Mouse (Mus musculus) heart, embryonic 12.5 days (tissue): ENCODE results near the gene Foxp2. TPM values are rescaled to one million over a fixed set of nuclear protein-coding genes. Genes with fewer than 3 reads are reported as not detected.

Experiments used
- ATAC-seq: fragments of 200-750 bp; cut with Nextera tagmentation; 2 replicates; pipeline ENCODE4 v1.8.0; 2017; ENCODE audit warnings: moderate TSS enrichment, moderate library complexity; ENCODE audit not compliant: insufficient number of reproducible peaks, low FRiP score
- H3K27ac ChIP-seq: fragments of 300-500 bp; sonication (generic); 2 replicates; pipeline ENCODE4 v1.5.1; 2016; ENCODE audit warnings: mild to moderate bottlenecking, moderate library complexity; ENCODE audit not compliant: poor library complexity, severe bottlenecking
- H3K27me3 ChIP-seq: fragments of 300-500 bp; sonication (generic); replicated peaks from 2 replicates; pipeline ENCODE4 v1.6.1; 2016; ENCODE audit warnings: mild to moderate bottlenecking, moderate library complexity
- H3K36me3 ChIP-seq: fragments of 300-500 bp; sonication (generic); 2 replicates; pipeline ENCODE4 v1.6.1; 2016; ENCODE audit warnings: mild to moderate bottlenecking, moderate library complexity
- H3K4me1 ChIP-seq: fragments of 300-500 bp; sonication (generic); replicated peaks from 2 replicates; pipeline ENCODE4 v1.6.1; 2016; ENCODE audit warnings: mild to moderate bottlenecking
- H3K4me2 ChIP-seq: fragments of 300-500 bp; sonication (generic); 2 replicates; pipeline ENCODE4 v1.6.1; 2016; ENCODE audit warnings: mild to moderate bottlenecking, moderate library complexity
- H3K4me3 ChIP-seq: fragments of 300-500 bp; sonication (generic); 2 replicates; pipeline ENCODE4 v1.5.1; 2016; ENCODE audit warnings: mild to moderate bottlenecking
- H3K9ac ChIP-seq: fragments of 300-500 bp; sonication (generic); 2 replicates; pipeline ENCODE4 v1.6.1; 2016; ENCODE audit warnings: mild to moderate bottlenecking, moderate library complexity
- H3K9me3 ChIP-seq: fragments of 300-500 bp; sonication (generic); replicated peaks from 2 replicates; pipeline ENCODE4 v1.6.1; 2016; ENCODE audit warnings: mild to moderate bottlenecking, moderate library complexity
- WGBS: fragments of 180-500 bp; shearing (Covaris S2); methylation state at CpG from one replicate; pipeline ENCODE4 v1.1.7; 2016; 5-methylcytosine and 5-hydroxymethylcytosine counted together
- polyA plus RNA-seq: library from polyadenylated mRNA; unstranded; fragments of >200 nt; fragmentation: Nextera tagmentation; extraction: Ambion mirVana; gene quantifications from 2 replicates; pipeline ENCODE4 v1.2.1, GENCODE M21; 2016

Gene Foxp2
- polyA plus RNA-seq, 1 experiment from 2014 or later: 14.5 TPM

DNA sequence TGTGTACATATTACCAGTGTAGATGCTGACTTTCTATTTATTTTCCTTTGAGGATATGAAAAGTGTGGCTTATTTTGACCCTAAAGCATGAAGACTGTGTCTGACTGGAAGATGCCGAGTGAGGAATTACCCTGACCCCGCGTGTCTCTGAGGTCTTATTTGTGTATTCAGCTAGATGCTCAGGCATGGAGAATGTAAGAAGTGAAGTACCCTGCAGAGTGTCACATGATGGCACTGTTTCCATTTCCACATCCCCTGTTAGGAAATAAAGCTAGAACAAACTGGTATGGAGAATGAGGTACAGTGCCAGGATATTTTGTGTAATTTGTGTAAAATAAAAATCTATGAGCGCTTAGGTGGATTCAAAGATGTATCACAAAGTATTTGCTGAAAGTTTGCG is 219.8 kb downstream of the Foxp2 start:
- no peaks in the 10 kb centered on the region for H3K36me3 ChIP-seq
- no peaks in the 10 kb centered on the region for H3K27me3 ChIP-seq
- no peak overlapping the region for H3K4me3 ChIP-seq
- no peak overlapping the region for H3K27ac ChIP-seq
- no peak overlapping the region for H3K4me2 ChIP-seq
- 59% methylated on average over 5 of the region's 5 CpGs for WGBS
- no peaks in the 10 kb centered on the region for H3K4me1 ChIP-seq
- H3K9ac ChIP-seq: no peak overlapping the region
- no peaks in the 10 kb centered on the region for H3K9me3 ChIP-seq
- no peak for ATAC-seq

DNA sequence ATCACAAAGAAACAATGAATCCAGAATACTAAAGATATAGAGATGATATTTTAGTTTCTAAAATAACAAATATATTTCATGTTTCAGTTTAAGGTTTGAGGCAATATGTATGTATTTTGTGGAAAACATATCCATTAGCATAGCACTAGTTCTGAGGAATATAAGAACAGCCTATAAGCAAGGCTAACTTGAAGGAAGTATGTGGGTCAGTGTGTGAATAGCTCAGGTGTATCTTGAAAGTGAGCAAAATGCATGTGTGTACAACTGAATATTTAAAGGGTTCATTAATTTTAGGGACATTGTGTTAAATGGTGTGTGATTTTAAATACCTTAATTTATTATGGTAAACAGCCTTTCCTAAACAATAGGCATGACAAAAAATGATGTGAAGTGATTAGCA is 220.2 kb downstream of the Foxp2 start:
- Histone ChIP-seq H3K36me3 (no peaks in the 10 kb centered on the region), H3K27me3 (no peaks in the 10 kb centered on the region), H3K27ac (no peak overlapping the region), H3K4me3 (no peak overlapping the region), H3K9me3 (no peaks in the 10 kb centered on the region), H3K4me1 (no peaks in the 10 kb centered on the region), H3K4me2 (no peak overlapping the region), H3K9ac (no peak overlapping the region)
- no peak for ATAC-seq

DNA sequence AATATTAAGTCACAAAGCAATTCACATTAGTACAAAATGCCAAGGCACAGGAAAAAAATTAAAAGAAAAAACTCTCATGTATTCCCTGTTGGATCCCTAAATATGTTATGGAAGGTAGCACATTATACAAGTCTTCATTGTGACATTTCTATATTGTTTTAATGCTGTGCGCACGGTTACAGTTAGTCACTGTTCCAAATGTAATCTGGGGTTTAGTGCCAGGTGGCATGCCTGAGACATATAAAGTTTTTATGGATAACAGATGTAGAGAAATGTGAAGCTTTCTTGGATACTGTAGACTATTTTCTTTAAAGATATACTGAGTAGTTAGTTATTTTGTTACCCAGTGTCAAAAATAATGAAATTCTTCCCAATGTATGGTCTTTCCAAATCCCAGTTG is 229.0 kb downstream of the Foxp2 start:
- Histone ChIP-seq H3K36me3 (no peaks in the 10 kb centered on the region), H3K4me1 (no peaks in the 10 kb centered on the region), H3K27ac (no peak overlapping the region), H3K27me3 (no peaks in the 10 kb centered on the region), H3K9ac (no peak overlapping the region), H3K4me2 (no peak overlapping the region), H3K4me3 (no peak overlapping the region), H3K9me3 (no peaks in the 10 kb centered on the region)
- ATAC-seq: no peak
- WGBS: 83% methylated on average over 2 of the region's 2 CpGs

DNA sequence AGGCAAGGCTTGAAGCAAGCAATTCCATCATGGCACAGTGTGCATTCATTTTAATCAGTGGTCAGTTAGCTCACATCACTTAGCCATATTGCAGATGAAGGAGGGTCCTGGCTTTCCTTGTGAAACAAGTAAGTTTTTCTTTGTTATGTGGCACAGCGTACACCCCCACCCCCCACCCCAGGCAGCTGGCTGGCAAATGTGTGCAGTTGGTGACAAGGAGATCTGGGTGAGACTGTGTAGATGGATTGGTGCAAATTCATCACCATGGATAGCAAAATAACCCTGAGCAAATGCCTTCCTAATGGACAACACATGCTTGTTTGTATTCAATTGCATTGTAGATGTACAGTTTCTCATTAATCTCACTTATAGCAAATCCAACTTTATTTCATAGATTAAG is 240.9 kb downstream of the Foxp2 start:
- Histone ChIP-seq H3K4me2 (no peak overlapping the region), H3K9me3 (no peaks in the 10 kb centered on the region), H3K27ac (no peak overlapping the region), H3K36me3 (no peaks in the 10 kb centered on the region), H3K27me3 (no peaks in the 10 kb centered on the region), H3K9ac (no peak overlapping the region), H3K4me3 (no peak overlapping the region), H3K4me1 (no peaks in the 10 kb centered on the region)
- WGBS: 78% methylated on average over 1 of the region's 1 CpGs
- no peak for ATAC-seq

DNA sequence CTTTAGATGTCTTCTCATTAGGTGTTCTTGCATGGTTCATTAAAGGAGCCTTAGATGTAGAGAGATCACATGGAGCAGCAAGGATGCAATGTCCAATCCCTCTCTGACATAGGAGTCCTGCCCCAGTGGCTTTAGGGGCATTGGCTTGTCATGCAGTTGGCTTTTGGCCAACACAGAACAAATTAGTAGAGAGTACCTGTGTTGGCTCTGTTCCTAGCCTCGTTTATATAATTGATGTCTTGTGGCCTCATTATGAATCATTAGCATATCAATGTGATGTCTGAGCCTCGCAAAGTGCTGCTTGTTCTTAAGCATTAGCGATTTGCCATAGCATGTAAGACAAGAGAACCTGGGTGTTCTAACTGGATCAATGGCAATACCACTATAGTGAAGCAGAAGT is 250.5 kb downstream of the Foxp2 start:
- no peaks in the 10 kb centered on the region for H3K4me1 ChIP-seq
- whole genome bisulfite sequencing: 76% methylated on average over 3 of the region's 3 CpGs
- H3K4me2 ChIP-seq: no peak overlapping the region
- no peak overlapping the region for H3K27ac ChIP-seq
- no peaks in the 10 kb centered on the region for H3K27me3 ChIP-seq
- no peaks in the 10 kb centered on the region for H3K36me3 ChIP-seq
- H3K9ac ChIP-seq: no peak overlapping the region
- no peak for ATAC-seq
- H3K4me3 ChIP-seq: no peak overlapping the region
- no peaks in the 10 kb centered on the region for H3K9me3 ChIP-seq

DNA sequence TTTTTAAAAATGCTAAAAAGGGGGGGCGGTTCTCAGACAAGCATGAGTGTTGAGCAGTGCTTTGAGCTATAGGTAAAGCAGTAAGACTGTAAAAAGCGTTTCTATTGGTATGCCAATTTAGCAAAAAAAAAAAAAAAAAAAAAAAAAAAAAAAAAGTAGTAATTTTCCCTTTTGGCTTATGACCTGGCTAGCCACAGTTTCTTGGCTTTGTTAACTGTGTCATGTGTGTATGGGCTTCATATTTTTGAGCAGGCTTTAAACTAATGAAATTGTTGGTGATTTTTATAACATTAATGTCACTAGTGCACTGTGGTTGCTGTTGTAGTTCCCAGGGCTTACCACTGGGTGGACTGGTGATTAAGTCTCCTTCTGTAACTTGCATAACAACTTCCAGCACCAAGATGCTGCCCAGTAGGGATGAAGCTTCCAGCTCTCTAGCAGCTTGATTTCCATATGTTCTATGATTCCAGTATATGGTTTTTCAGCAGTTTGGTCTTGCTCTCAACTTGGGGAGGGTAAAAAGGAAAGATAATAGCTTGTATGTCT is 262.4 kb downstream of the Foxp2 start:
- no peaks in the 10 kb centered on the region for H3K4me1 ChIP-seq
- H3K4me2 ChIP-seq: no peak overlapping the region
- WGBS: 79% methylated on average over 2 of the region's 2 CpGs
- no peaks in the 10 kb centered on the region for H3K36me3 ChIP-seq
- no peak overlapping the region for H3K4me3 ChIP-seq
- H3K9me3 ChIP-seq: no peaks in the 10 kb centered on the region
- no peak for ATAC-seq
- no peak overlapping the region for H3K27ac ChIP-seq
- no peak overlapping the region for H3K9ac ChIP-seq
- no peaks in the 10 kb centered on the region for H3K27me3 ChIP-seq

DNA sequence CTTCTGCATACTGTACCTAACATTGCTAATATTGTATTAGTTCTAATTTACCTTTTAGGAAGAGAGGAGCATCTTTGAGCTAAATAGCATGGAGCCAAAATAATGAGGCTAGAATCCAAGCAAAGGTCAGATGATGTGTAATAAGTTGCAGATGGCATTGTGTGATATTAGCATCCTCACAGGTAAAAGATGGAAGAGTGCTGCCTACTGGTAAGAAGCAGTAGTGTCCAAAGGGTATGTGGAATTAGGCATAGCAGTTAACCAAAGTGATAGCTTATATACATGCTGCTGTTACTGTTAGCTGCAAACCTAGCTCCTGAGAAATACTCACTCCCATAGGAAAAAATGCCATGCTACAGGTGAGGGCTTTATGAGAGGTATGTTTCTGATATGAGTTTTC is 275.6 kb downstream of the Foxp2 start:
- Histone ChIP-seq H3K27ac (no peak overlapping the region), H3K4me3 (no peak overlapping the region), H3K4me1 (no peaks in the 10 kb centered on the region), H3K9me3 (no peaks in the 10 kb centered on the region), H3K27me3 (no peaks in the 10 kb centered on the region), H3K36me3 (no peaks in the 10 kb centered on the region), H3K4me2 (no peak overlapping the region), H3K9ac (no peak overlapping the region)
- ATAC-seq: no peak

DNA sequence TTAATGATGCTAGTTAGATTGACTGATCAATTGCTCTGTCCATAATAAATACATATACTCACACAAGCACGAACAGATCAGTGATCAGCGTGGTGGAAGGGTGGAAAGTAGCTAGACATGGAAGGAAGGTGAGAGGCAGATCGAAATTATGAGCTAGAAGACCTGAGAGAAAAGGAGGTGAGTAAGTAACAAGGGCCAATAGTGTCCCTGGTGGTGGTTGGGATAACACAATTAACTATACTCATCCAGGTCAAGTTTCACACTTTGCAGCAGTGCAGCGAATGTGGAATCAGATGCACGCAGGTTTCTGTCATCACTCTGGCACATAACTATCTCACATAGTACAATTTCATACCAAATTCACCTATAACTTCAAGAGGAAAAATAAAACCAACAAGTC is 291.7 kb downstream of the Foxp2 start:
- ATAC-seq: no peak
- H3K9me3 ChIP-seq: no peaks in the 10 kb centered on the region
- H3K4me3 ChIP-seq: no peak overlapping the region
- no peaks in the 10 kb centered on the region for H3K4me1 ChIP-seq
- no peak overlapping the region for H3K9ac ChIP-seq
- no peak overlapping the region for H3K4me2 ChIP-seq
- WGBS: 66% methylated on average over 5 of the region's 5 CpGs
- no peaks in the 10 kb centered on the region for H3K27me3 ChIP-seq
- H3K27ac ChIP-seq: no peak overlapping the region
- H3K36me3 ChIP-seq: no peaks in the 10 kb centered on the region

DNA sequence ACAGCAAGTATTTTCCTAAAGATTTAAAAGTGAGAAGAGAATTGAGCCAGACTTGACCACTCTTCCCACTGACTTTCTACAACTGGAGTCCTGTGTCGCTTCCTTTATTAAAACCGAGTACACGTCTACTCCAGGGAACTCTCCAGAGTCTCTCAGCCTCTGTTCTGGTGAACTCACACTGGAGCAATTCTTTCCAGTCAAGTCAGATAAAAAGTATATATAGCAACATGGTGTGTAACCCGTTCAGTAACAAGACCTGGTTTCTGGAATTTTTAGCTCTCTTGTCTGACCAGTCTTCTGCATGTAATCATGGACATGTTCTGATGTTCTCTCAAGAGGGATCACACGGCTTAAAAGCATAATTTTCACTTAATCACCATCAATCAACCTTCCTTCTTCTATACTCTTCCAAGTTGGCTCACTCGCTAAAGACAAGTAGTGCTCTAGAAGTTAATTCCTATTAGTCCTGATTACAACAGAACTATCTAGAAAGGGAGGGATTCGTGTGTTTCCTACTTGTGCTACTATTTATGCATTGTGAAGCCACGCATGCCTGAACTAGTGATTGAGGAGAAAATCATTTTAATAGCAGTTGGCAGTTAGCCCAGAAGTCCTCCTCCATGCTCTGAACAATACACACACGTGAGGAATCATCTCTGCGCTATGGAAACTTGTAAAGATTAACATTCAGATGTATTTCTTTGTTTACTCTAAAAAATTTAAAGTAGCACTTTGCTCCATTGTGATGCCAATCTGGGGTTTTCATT is 341.2 kb downstream of the Foxp2 start:
- no peak overlapping the region for H3K4me2 ChIP-seq
- WGBS: 38% methylated on average over 10 of the region's 10 CpGs
- H3K27ac ChIP-seq: peak overlapping the region; percentile 61

DNA sequence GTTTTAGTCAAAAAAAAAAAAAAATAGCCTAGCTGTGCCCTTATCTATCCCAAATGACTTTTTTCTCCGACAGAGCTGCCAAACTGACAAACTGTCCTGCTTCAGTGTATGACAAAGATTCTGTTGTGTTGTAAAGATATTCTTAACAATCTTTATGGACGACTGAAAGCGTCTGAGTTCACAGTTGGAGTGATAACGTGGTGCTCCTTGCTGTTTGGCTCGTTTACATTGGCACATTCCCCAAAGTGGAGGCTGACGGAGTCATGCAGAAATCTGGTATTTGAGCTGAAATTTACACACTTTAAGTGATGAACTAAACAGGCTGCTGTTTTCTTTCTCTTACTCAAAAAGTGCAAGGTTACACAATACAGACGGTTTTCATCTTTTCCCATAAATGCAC is 356.2 kb downstream of the Foxp2 start:
- no peak overlapping the region for H3K4me3 ChIP-seq
- H3K27ac ChIP-seq: peak overlapping the region; percentile 47; the same call in 1 of the 2 replicates
- no peaks in the 10 kb centered on the region for H3K4me1 ChIP-seq
- no peaks in the 10 kb centered on the region for H3K36me3 ChIP-seq
- 7% methylated on average over 7 of the region's 7 CpGs for WGBS
- no peak overlapping the region for H3K9ac ChIP-seq
- no peaks in the 10 kb centered on the region for H3K27me3 ChIP-seq
- H3K9me3 ChIP-seq: no peaks in the 10 kb centered on the region
- peak; percentile 59; the same call in 1 of the 2 replicates for ATAC-seq
- H3K4me2 ChIP-seq: peak overlapping the region; percentile 45

More for the DNA sequence above, 341.2 kb downstream of the Foxp2 start:
- H3K9ac ChIP-seq: no peak overlapping the region
- peaks cover 5% of the 10 kb centered on the region; the same call in 1 of the 2 replicates for H3K4me1 ChIP-seq
- H3K9me3 ChIP-seq: no peaks in the 10 kb centered on the region
- no peaks in the 10 kb centered on the region for H3K27me3 ChIP-seq
- H3K4me3 ChIP-seq: no peak overlapping the region
- no peaks in the 10 kb centered on the region for H3K36me3 ChIP-seq
- 0 out of 2 replicates have a peak, but pooled peaks have one; percentile 25 for ATAC-seq

DNA sequence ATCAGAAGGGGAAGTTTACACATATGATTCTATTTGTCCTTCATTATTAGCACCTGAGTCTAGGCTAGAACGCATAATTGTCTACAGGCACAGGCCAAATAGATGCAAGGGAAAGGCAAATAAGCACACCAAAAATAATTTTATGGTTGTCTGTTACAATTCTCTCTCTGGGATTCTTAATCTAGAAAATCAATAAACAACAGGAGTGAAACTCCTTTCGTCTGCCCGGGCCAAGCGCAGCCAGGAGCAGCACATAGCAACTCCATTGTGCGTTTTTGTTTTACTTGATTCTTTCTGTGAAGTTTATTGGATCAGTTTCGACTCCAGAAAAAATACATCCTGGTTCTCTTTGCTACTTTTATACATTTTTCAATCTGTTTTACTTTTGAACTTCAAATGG is 356.7 kb downstream of the Foxp2 start:
- Histone ChIP-seq H3K9me3 (no peaks in the 10 kb centered on the region), H3K4me2 (no peak overlapping the region), H3K4me1 (no peaks in the 10 kb centered on the region), H3K9ac (no peak overlapping the region), H3K27me3 (no peaks in the 10 kb centered on the region), H3K27ac (peak overlapping the region; percentile 47; the same call in 1 of the 2 replicates), H3K36me3 (no peaks in the 10 kb centered on the region), H3K4me3 (no peak overlapping the region)
- ATAC-seq: no peak
- 51% methylated on average over 6 of the region's 6 CpGs for WGBS

DNA sequence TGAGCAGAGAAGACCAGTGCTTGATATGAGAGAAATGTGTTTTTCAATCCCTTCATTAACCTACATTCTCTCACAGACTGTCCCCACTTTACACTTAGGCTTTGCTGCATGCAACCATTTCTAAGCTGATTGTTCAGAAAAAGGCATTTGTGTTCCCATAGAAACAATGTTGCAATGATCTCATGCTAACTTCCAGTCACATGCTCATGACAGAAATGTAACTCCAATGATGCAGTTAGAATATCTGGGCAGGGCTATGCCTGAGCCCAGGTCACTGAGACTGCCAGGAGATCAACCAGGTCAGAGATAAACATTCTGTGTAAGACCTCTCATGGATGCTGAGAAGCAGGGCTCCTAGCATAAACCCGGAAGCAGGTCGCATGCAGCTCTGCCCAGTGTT is 367.0 kb downstream of the Foxp2 start:
- no peak for ATAC-seq
- Histone ChIP-seq H3K27me3 (no peaks in the 10 kb centered on the region), H3K4me1 (no peaks in the 10 kb centered on the region), H3K27ac (no peak overlapping the region), H3K9me3 (no peaks in the 10 kb centered on the region), H3K4me2 (no peak overlapping the region), H3K36me3 (no peaks in the 10 kb centered on the region), H3K9ac (no peak overlapping the region), H3K4me3 (no peak overlapping the region)
- 73% methylated on average over 2 of the region's 2 CpGs for WGBS
